Mouse (Mus musculus) liver, postnatal 0 days (tissue): ENCODE measurements around the gene Olfr958. TPM values are rescaled to one million over a fixed set of nuclear protein-coding genes. Genes with fewer than 3 reads are reported as not detected.

Experiments used
- ATAC-seq: fragments of 200-750 bp; cut with Nextera tagmentation; 2 replicates; pipeline ENCODE4 v1.8.0; 2017; ENCODE audit warnings: mild to moderate bottlenecking, moderate library complexity
- DNase-seq: peaks from one replicate; pipeline ENCODE4 v3.0.0-alpha.2; 2016
- H3K27ac ChIP-seq: fragments of 300-500 bp; sonication (generic); 2 replicates; pipeline ENCODE4 v1.5.1; 2014; ENCODE audit warnings: antibody characterized with exemption, moderate library complexity, mild to moderate bottlenecking, low read depth
- H3K27me3 ChIP-seq: fragments of 300-500 bp; sonication (generic); 2 replicates; pipeline ENCODE4 v1.6.1; 2014; ENCODE audit warnings: low read length, control low read depth, mixed read lengths; ENCODE audit not compliant: insufficient read depth
- H3K36me3 ChIP-seq: fragments of 300-500 bp; sonication (generic); replicated peaks from 2 replicates; pipeline ENCODE4 v1.6.1; 2014; ENCODE audit warnings: mild to moderate bottlenecking, control low read depth, low read length, moderate library complexity, mixed read lengths; ENCODE audit not compliant: insufficient read depth
- H3K4me1 ChIP-seq: fragments of 300-500 bp; sonication (generic); 2 replicates; pipeline ENCODE4 v1.6.1; 2014; ENCODE audit warnings: antibody characterized with exemption, mild to moderate bottlenecking, control low read depth; ENCODE audit not compliant: insufficient read depth
- H3K4me2 ChIP-seq: fragments of 300-500 bp; sonication (generic); 2 replicates; pipeline ENCODE4 v1.6.1; 2014; ENCODE audit warnings: low read depth, mild to moderate bottlenecking, low read length, moderate library complexity, mixed read lengths
- H3K4me3 ChIP-seq: fragments of 300-500 bp; sonication (generic); 2 replicates; pipeline ENCODE4 v1.5.1; 2014; ENCODE audit warnings: low read depth, low read length
- H3K9ac ChIP-seq: fragments of 300-500 bp; sonication (generic); replicated peaks from 2 replicates; pipeline ENCODE4 v1.6.1; 2014; ENCODE audit warnings: mild to moderate bottlenecking, moderate library complexity
- H3K9me3 ChIP-seq: fragments of 300-500 bp; sonication (generic); 2 replicates; pipeline ENCODE4 v1.6.1; 2016; ENCODE audit warnings: mild to moderate bottlenecking, control low read depth, low read length, mixed read lengths
- CTCF ChIP-seq: sonication (generic); IDR thresholded peaks from 2 replicates; pipeline ENCODE4 v1.5.1; 2016; ENCODE audit warnings: antibody characterized with exemption, low read depth
- EP300 ChIP-seq: IDR thresholded peaks from 2 replicates; pipeline ENCODE4 v1.6.1; 2016; ENCODE audit warnings: antibody characterized with exemption, low read depth, mild to moderate bottlenecking
- WGBS: fragments of 180-500 bp; shearing (Covaris S2); extraction: QIAGEN DNeasy Blood & Tissue Kit; methylation state at CpG from one replicate; pipeline ENCODE4 v1.1.7; 2014; ENCODE audit not compliant: insufficient replicate concordance; 5-methylcytosine and 5-hydroxymethylcytosine counted together
- polyA plus RNA-seq: library from polyadenylated mRNA; unstranded; fragments of >200 nt; fragmentation: Nextera tagmentation; extraction: Ambion mirVana; gene quantifications from 2 replicates; pipeline ENCODE4 v1.2.1, GENCODE M21; 2015

Gene Olfr958
- polyA plus RNA-seq, 1 experiment from 2014 or later: not detected

DNA sequence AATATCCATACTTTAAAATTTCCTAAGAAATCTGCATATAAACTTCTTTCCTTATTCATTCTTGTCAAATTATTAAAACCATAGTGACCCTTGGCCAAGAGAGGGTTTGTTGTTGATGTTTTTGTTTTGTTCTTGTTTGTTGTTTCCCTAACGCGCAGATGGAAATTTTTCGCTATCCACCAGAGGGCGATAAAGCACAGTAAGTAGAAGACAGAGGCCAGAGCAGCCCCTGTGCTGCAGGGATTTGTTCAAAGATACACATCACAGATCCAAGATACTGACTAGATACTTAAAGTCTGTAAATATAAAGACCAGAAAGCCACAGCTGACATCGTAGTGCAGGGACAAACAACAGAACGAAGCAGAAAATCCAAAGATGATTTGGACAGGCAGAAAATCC lies 44.9 kb downstream of the Olfr958 start:
- no peak overlapping the region for H3K9ac ChIP-seq
- H3K36me3 ChIP-seq: no peaks in the 10 kb centered on the region
- no peak overlapping the region for H3K4me2 ChIP-seq
- H3K27me3 ChIP-seq: no peaks in the 10 kb centered on the region
- 9% methylated on average over 6 of the region's 6 CpGs for WGBS
- H3K27ac ChIP-seq: no peak overlapping the region
- no peak overlapping the region for H3K4me3 ChIP-seq
- TF ChIP-seq CTCF (peak; percentile 60), EP300 (no peak)
- peak; percentile 15 for DNase-seq
- ATAC-seq: no peak
- H3K4me1 ChIP-seq: no peaks in the 10 kb centered on the region
- H3K9me3 ChIP-seq: no peaks in the 10 kb centered on the region

Other genes with a start within 250 kb of the Olfr958 start
- gene Olfr948, start 228.0 kb downstream of the Olfr958 start, polyA plus RNA-seq: not detected in 2 replicates
- not detected in 2 replicates for gene Olfr951, start 166.6 kb downstream of the Olfr958 start, polyA plus RNA-seq
- gene Olfr952, start 126.9 kb downstream of the Olfr958 start, polyA plus RNA-seq: not detected in 2 replicates
- gene Olfr954, start 97.4 kb downstream of the Olfr958 start, polyA plus RNA-seq: not detected in 2 replicates
- not detected in 2 replicates for gene Olfr955, start 82.1 kb downstream of the Olfr958 start, polyA plus RNA-seq
- not detected in 2 replicates for gene Olfr44, start 60.1 kb downstream of the Olfr958 start, polyA plus RNA-seq
- not detected in 2 replicates for gene Olfr957, start 38.2 kb downstream of the Olfr958 start, polyA plus RNA-seq
- gene Olfr959, start 21.5 kb upstream of the Olfr958 start, polyA plus RNA-seq: not detected in 2 replicates
- 1.1 and 2.1 TPM in 2 replicates for gene AW551984, start 50.3 kb upstream of the Olfr958 start, polyA plus RNA-seq
- not detected in 2 replicates for gene Olfr148, start 56.6 kb upstream of the Olfr958 start, polyA plus RNA-seq
- gene Olfr960, start 67.3 kb upstream of the Olfr958 start, polyA plus RNA-seq: not detected in 2 replicates
- gene Olfr961, start 91.0 kb upstream of the Olfr958 start, polyA plus RNA-seq: not detected in 2 replicates
- not detected in 2 replicates for gene Olfr963, start 113.2 kb upstream of the Olfr958 start, polyA plus RNA-seq
- gene Olfr149, start 153.1 kb upstream of the Olfr958 start, polyA plus RNA-seq: not detected in 2 replicates
- not detected in 2 replicates for gene Olfr965, start 157.3 kb upstream of the Olfr958 start, polyA plus RNA-seq
- not detected in 2 replicates for gene Olfr150, start 176.9 kb upstream of the Olfr958 start, polyA plus RNA-seq
- not detected in 2 replicates for gene Olfr967, start 192.2 kb upstream of the Olfr958 start, polyA plus RNA-seq
- not detected in 2 replicates for gene Olfr968, start 229.2 kb upstream of the Olfr958 start, polyA plus RNA-seq
- gene Olfr969, start 236.9 kb upstream of the Olfr958 start, polyA plus RNA-seq: not detected in 2 replicates